Mouse (Mus musculus): ENCODE data around the gene Inhbc.

GRCm38 (mm10) chr10:127317277-127317676, 53.0 kb downstream of the Inhbc start:
- no peak for TF ChIP-seq POLR2A (IDR thresholded peaks at IDR 0.05; ENCODE audit: borderline replicate concordance, insufficient read depth, low read length)
- TF ChIP-seq CTCF (IDR thresholded peaks at IDR 0.05; ENCODE audit: borderline replicate concordance, insufficient read depth, low read depth, low read length), result no peak

All from cerebellum, adult 2 months (tissue).